Mouse (Mus musculus) lung, postnatal 10 days (tissue): ENCODE measurements around the gene Elmod1.
"Not testable (repeated sequence)": the region's sequence is repeated elsewhere in the genome, so short reads cannot be mapped to it uniquely, and the experiment has no call there.

ENCODE experiments used
- DNase-seq: peaks from one replicate; pipeline ENCODE4 v3.0.0; 2021

The Elmod1 gene

DNA sequence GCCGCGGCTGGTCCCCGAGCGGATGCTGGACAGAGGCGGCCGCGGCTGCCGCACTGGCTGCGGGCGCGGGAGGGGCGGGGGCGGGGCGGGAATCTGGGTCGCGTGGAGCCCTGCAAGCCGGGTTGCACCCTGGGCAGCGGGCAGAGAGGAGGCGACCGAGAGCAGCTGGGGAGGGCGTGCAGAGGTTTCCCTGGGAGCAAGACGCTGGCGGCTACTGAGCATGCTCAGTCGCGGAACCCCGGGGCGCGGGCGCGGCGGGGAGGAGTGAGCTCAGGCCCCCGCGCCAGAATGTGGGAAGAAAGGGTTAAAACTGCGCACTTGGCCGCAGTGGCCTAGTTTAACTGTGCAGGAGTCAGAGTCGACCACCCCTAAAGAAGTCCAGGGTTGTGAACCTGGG lies at the start of gene Elmod1:
TSS of gene Elmod1 (minus strand) at position 180 of the 397 bp plus-strand sequence.
- DNase-seq = peak; percentile 43

DNA sequence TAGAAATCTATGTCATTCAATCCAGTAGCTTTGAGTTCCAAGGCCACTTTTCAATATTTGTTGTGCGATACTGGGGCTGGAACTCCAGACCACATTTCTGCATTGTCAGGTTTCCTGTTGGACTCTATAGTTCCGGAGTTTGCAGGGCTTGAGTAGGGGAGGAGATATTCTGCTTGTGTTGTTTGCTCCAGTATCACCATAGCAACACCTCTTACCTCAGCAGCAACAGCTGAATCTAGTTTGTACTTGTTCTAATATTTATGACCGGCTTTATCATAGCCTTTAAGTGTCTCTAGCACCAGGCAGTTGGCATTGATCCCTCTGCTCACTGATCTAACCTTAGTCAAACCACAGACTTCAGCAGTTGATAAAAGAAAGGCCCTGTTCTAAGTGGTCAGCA lies 47.7 kb upstream of the Elmod1 start:
- no peak for DNase-seq

DNA sequence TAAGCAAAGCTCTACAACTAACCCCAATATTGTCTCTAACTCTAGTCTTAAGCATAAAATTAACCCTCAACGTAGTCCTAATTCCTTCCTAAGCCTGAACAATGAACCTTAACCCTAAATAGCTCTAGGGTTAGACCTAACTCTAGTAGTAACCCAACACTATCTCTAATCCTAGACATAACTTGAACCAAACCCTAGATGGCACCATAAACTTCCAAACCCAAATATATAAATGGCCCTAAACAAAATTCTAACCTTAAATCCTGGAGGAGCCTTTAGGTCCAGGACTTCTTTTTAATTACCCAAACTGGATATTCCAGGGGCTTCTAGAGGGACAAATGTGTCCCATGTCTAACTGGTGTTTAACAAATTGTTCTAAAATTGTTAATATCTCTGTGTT lies 19.4 kb upstream of the Elmod1 start:
- no peak for DNase-seq

GRCm38 (mm10) chr9:53992567-53992966 lies 17.5 kb upstream of the Elmod1 start:
- DNase-seq = not testable (repeated sequence)

- DNase-seq = peak; percentile 47
Measured at GRCm38 (mm10) chr9:53990921-53991320, 15.8 kb upstream of the Elmod1 start.

DNA sequence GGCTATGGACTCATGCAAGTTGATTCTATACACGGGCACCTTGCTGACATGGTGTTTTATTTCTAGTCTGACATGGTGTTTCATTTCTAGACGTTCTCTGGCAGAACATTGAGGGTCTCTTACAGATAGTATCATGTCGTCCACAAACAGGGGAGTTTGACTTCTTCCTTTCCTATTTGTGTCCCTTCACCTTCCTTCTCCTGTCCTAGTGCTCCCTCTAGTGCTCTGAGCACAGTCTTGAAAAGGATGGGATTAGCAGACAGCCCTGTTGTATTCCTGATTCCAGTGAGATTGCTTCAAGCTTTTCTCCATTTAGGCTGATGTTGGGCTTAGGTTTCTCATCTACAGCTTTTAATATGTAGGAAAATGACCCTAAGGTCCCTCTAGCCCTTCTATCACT lies 11.9 kb upstream of the Elmod1 start:
- DNase-seq = peak; percentile 38

- DNase-seq = peak; percentile 45
Measured at GRCm38 (mm10) chr9:53984868-53985267, 9.8 kb upstream of the Elmod1 start.

GRCm38 (mm10) chr9:53974328-53975121 lies 576 bp downstream of the Elmod1 start:
- DNase-seq = no peak

GRCm38 (mm10) chr9:53973929-53974327 lies 1.2 kb downstream of the Elmod1 start:
- DNase-seq = no peak

DNA sequence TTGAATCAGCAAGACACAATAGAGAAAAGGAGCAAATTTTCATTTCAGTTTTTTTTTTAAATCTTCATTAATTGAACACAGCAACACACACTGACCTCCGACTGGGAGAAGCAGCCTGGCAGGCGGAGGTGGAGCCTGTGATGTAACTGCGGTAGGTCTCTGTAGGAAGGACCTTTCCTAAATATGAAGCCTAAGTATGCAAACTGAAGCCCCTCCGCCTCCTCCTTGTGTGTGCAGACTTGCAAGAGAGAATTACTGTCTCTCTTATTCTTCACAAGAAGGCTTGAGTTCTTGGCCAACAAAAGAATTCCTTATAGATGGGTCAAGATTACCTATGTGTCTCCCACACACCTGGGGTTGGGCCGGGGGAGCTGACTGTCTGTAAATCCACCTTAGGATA lies 1.9 kb downstream of the Elmod1 start:
- DNase-seq = no peak

DNA sequence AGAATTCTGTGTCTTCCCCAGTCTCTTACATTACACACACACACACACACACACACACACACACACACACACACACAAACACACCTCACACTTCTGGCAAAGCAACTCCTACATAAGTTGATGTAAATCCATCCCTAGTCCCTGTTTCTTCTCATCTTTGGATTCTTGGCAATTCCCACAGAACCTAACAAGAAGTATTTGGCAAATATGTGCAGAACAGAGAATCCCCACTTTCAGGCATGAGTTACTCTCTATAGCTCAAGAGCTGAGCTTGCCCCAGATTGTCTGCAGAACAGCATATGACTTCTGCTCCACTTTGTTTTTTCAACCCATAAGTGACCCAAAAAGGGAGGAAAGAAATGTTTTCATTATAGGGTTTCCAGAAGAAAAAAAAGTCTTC lies 2.7 kb downstream of the Elmod1 start:
- DNase-seq = no peak

DNA sequence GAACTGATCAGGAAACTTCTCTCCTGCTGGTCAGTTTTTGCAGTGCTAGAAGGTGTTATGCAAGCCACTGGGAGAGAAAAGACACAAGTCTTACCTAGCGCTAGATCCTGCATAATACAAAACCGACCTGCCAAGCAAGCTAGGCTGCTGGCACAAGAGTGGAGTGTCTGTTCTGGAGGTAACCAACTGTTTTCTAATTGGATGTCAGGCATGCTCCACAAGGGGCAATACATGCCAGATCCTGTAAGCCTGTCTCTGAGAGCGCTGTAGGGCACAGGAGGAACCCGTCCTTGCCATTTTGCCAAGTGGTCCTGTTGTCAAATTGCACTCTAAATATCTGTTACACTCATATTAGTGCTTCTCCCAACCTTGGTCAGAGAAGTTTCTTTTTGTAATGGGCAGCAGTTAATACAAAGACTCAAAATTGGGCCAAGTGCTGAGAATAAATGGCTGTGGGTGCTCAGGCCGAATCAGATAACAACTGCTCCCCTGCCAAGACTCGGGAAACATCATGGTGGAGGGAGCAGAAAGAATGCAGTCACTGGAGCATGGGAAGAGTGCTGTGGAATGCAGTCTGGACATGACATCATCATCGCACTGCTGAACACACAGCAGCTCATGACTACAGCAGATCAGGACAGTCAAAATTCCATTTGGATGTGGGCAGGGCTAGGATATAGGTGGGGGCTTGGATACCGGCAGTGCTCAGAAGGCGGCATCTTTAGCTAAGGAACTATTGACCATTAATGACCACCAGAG lies 7.3 kb downstream of the Elmod1 start:
- no peak for DNase-seq

DNA sequence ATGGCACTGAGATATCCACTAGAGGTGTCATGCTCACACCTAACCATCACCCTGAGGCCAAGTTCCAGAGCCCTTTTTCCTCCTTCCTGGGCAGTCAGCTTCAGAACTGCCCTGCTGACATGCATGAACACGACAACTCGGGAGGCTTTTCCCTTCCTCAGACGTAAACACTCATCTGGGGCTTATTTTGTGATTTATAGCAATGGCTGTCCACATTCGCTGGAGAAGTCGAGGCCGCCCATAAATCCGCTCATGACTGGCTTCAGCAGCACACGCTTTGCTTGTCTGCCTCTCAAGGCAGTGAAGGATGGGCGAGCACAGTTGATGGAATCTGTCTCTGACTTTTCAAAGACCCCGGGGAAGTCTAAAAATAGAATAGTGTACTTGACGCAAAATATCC lies 18.1 kb downstream of the Elmod1 start:
- DNase-seq = no peak

GRCm38 (mm10) chr9:53954853-53955252 lies 20.2 kb downstream of the Elmod1 start:
- DNase-seq = no peak

DNA sequence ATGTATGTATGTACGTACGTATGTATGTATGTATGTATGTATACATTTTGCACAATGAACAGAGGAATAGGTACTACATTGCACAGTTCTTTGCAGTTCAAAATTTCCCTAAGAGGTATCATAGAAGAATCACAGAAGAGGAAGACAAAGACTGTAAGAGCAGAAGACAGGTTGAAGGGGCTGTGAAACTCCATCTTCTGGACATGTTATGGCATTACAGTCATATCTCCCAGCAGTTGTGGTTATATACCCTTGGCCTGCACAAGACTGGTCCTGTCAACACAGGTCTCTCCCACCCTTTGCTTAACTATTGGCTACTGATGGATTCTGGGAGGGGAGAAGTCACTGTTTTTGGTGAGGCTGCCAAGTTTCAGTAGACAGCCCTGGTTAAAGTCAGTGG lies 27.6 kb downstream of the Elmod1 start:
- no peak for DNase-seq

DNA sequence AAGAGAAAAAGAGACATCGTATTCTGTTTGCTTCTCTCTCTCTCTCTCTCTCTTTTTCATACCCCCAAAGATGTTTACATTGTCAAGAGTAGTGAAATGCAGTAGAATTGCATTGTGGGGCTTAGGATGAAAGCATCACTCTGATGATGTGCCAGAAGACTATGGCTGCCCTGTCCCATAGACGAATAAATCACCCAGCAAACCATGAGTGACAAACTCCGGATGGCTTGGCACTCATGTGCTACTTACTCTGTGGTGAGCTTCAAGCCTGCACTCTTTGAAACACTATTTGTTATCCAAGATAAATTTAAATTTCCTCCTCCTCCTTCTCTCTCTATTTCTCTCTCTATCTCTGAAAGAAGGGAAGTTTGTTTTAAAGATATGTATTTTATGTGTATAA lies 36.5 kb downstream of the Elmod1 start:
- no peak for DNase-seq

- DNase-seq = peak; percentile 7
Measured at GRCm38 (mm10) chr9:53934179-53934578, 40.9 kb downstream of the Elmod1 start.

DNA sequence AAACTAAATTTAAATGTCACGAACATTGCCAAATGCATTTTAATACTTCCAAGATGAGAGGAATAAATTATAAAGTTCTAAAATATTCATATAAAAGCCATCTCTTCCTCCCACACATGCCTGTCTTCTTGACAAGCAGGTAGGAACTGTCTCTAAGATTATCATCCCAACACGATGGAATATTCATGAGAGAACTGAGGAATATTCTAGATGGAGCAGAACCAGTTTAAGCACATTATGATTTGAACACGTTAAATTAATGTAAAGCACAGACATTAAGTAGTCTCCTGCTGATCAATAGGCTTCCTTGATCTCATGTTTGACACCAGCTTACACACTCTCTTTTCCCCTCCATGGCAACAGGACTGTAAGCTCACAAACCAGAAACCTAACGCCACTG lies 41.7 kb downstream of the Elmod1 start:
- no peak for DNase-seq

GRCm38 (mm10) chr9:53930906-53931305 lies 44.2 kb downstream of the Elmod1 start:
- no peak for DNase-seq

DNA sequence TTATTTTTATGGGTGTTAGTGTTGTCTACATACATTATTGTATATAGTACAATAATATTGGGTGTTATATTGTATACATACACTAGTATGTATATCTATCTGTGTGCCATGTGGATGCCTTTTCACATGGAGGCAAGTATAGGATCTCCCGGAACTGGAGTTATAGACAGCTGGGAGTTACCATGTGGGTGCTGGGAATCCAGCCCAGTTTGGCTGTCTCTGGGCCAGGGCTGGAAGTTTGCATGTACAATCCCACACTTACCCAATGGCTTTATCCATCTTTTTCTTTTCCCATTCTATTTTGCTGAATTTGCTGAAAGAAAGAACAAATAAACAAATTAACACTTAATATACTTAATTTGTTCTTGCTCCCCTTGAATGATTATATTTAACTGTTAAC lies 54.0 kb downstream of the Elmod1 start:
- DNase-seq = no peak

GRCm38 (mm10) chr9:53915929-53916721 lies 59.0 kb downstream of the Elmod1 start:
- no peak for DNase-seq

DNA sequence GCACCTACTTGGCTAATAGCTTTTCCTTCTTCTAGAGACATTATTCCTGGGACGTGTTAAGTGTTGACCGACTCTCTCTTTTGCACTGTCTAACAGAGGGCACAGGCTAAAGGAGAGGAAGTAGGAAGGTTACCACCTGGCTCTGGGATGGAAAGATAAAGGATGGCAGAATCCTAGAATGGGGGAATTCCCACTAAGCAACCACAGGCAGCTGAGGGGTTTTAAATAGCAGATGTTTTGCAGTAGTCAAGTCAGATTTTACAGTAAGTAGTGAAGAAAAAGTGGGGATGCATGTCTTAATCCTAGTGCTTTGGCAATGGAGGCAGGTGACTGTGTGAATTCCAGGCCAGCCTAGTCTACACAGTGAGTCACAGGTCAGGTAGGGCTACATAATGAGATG lies 64.3 kb downstream of the Elmod1 start:
- DNase-seq = no peak

- DNase-seq = no peak
Measured at GRCm38 (mm10) chr9:53910331-53910730, 64.8 kb downstream of the Elmod1 start.

DNA sequence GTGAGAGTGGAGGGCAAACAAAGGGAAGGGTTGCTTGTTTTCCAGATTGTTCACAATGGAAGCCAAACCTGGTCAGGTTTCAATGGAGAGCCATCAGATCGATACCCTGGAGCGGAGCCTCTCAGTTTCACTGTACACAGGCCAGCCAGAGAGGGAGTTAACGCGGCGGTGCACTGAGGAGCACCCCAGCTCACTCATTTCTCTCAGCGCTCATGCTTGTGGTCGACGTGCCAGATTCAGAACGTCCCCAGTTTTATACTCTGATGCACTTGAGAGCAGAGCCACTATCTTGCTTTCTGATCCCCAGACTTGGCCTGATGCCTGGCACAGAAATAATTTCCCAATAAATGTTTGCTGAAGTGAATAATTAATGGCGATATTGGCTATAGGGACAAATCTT lies 68.3 kb downstream of the Elmod1 start:
- no peak for DNase-seq
